Mouse (Mus musculus): ENCODE measurements around the gene Eif2b4.

Gene Eif2b4

DNA sequence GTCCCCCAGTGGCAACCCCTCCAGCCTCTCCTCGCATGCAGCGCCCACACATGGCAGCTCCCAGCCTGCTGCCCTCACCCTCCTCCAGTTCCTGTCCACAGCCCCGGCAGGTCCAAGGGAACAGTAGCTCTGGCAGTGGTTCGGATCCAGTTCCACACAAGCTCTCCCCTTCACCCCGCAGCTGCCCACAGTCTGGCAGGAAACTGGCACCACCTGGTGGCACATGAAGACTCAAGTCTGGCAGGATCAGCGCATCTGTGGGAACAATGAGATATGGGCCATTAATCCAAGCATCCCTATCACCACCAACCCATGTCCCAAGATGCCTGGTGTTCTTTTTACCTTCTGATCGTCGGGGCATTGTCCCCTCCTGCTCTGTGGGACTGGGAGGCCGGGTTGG is 6.7 kb upstream of the Eif2b4 start:
- in situ Hi-C loops (cut with MboI, MseI): no loop called here

DNA sequence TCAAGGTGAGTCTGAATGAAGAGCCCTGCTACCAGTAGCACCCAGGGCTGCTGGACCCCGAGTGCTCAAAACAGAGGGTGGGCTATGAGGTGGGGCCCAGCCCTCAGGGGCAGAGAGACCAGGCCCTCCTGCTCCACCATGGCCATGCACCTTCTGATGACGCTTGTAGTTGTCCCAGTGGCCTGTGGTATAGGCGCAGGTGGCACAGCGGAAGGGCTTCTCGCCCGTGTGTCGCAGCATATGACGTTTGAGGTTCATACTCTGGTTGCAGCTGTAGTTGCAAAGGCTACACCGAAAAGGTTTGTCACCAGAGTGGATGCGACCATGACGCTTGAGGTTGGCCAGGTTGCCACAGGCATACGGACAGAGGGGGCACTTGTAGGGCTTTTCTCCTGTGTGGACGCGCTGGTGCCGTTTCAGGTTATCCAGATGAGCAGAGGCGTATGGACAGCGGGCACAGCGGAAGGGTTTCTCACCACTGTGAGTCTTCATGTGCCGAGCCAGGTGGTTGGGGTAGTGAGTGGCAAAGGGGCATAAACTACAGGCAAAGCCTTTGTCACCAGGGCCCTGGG is 6.2 kb upstream of the Eif2b4 start:
- in situ Hi-C loops (cut with MboI, MseI): no loop called here

DNA sequence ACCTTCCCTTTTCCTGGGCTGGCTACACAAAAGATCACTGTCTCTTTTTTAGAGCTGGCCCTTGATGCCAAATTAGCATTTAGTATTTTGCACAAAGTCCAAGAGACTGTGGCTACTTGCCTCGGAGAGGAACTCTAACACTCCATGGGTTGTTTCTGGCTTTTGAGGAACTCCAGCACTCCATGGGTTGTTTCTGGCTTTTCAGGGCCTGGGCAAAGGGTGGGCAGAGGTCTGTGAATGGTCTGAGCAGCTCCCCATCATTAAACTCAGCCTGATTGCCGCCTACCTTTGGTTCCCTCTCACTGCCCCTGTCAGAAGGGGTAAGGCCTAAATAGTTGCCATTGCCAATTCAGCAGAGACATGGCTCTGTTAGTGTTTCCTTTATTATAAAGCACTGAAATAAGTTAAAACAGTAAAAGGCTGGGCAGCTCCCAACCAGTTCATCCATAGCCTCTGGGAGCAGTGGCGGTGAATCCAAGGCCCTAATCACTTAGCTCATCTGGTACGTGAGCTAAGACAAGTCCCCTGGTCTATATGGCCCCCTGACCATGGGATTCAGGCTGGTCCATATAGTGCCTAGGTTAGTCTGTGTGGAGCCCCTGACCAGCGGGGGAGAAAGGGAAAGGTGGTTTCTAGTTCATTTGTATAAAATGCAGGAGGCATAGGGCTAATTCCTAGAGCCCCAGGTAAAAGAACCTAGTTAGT is 5.5 kb upstream of the Eif2b4 start:
- in situ Hi-C loops (cut with MboI, MseI): no loop called here

DNA sequence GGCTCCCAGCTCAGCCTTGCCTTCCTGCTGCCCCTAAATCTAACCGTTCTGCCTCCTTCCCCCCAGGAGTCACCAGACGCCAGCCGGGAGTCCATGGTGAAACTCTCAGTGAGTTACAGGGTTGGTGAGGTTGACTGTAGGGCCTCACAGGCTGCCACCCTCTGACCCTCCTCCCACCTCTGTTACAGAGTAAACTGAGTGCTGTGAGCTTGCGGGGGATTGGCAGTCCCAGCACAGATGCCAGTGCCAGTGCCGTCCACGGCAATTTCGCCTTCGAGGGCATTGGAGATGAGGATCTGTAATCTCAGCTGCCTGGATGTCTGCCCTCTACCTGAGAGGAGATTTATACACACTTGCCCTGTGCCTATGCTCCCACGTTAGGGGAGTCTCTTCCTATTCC is 4.9 kb upstream of the Eif2b4 start:
- in situ Hi-C loops (cut with MboI, MseI): no loop called here

DNA sequence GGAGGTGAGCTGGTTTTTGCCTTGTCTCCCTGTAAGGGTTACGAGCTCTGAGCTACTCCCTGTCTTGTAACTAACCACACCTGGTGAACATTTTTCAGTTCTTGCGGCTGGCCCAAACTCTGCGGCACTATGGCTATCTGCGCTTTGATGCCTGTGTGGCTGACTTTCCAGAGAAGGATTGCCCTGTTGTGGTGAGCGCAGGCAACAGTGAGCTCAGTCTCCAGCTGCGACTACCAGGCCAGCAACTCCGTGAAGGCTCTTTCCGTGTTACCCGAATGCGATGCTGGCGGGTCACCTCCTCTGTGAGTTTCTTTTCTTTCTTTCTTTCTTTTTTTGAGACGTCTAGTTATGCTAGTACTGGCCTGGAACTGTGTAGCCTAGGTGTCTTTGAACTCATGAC is 3.8 kb upstream of the Eif2b4 start:
- in situ Hi-C loops (cut with MboI, MseI): no loop called here

DNA sequence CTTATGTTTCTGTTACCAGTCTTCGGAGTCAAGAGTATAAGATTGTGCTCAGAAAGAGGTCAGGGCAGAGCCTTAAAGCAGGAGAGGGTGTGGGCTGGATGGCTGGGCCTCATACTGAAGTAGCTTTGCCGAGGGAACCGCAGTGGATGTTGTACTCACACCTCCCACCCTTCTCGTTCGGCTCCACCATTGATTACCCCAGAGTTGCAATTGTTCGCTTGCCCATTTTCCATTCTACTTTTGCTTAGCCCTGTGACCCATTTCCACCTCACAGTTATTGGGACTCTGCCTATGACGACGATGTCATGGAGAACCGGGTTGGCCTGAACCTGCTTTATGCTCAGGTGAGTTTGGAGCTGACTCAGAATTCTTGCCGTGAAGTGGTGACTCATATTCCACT is 3.0 kb upstream of the Eif2b4 start:
- in situ Hi-C loops (cut with MboI, MseI): no loop called here

DNA sequence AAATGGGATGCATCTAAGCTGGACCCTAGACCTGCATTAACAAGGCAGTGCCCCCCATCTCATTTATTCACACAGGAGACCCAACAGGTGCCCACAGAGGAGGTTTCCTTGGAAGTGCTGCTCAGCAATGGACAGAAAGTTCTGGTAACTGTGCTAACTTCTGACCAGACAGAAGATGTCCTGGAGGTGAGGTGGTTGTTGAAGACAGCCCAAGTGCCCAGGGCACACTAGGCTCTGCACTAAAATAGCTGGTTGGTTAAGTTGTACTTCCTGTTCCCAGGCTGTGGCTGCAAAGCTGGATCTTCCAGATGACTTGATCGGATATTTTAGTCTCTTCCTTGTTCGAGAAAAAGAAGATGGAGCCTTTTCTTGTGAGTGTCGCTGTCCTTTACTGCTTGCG is 2.4 kb upstream of the Eif2b4 start:
- in situ Hi-C loops (cut with MboI, MseI): no loop called here

DNA sequence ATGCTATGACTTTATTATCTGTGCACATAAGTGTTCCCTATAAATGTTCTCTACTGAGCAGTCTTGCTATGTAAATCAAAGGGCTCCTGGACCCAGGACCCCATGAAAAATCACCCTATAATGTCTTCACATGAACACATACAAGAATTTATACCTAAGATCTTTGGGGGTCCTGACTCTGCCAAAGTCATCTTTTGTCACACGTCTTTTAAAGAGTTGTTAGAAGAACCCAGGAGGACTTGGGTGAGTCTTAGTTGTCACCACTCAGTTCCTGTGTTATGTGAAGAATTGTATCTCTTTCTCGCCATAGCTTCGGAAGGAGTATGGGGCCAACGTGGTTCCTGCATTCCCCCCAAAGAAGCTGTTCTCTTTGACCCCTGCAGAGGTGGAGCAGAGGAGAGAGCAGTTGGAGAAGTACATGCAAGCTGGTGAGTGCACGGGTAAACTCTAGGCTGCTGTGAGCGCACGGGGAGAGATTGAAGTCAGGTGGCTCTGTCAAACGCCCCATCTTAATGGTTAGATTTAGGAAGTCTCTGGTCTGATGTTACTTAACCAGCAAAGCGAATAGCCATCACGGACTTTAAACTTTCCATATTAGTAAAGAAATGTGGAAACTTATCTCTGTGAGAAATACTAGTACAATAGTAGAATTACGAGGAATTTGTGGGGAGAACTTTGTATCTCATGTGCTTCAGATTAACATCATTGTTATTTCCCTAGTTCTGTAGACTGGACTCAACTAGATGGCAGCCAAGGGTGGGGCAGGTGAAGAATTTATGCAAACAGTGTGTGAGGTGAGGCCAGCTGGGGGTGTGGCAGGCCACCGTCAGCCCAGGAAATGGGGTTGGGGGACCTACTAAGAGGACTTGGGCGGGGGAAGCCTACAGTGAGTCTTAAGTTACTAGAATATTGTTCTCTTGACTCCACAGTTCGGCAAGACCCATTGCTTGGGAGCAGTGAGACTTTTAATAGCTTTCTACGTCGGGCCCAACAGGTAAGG is 1.6 kb upstream of the Eif2b4 start:
- in situ Hi-C loops (cut with MboI, MseI): no loop called here

DNA sequence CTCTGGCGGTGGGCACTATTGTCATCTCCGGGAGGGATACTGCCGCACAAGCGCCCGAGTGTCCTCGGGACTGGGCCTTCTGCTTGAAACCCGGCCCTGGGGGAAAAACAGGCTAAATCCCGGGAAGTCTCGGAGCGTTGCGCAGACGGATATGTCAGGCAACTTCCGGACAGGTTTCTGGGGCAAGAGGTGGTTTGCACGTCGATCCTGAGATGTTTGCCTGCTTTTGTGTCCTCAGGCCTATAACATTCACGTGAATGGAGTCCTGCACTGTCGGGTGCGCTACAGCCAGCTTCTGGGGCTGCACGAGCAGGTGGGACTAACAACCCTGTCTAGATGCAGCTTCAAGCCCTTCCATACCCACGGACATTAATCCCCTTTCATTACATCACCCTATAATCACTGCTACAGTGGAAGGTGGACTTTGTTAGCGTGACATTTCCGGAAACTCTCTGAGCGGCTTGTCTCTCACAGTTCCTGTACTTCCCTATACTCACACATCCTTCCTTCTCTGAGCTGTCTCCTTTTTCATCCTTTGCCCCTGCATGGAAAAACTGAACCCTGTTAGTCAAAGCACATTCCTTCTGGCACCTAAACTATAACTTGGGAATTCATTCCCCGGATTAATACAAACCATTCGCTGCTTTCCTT is 526 bp upstream of the Eif2b4 start:
- in situ Hi-C loops (cut with MboI, MseI): no loop called here

DNA sequence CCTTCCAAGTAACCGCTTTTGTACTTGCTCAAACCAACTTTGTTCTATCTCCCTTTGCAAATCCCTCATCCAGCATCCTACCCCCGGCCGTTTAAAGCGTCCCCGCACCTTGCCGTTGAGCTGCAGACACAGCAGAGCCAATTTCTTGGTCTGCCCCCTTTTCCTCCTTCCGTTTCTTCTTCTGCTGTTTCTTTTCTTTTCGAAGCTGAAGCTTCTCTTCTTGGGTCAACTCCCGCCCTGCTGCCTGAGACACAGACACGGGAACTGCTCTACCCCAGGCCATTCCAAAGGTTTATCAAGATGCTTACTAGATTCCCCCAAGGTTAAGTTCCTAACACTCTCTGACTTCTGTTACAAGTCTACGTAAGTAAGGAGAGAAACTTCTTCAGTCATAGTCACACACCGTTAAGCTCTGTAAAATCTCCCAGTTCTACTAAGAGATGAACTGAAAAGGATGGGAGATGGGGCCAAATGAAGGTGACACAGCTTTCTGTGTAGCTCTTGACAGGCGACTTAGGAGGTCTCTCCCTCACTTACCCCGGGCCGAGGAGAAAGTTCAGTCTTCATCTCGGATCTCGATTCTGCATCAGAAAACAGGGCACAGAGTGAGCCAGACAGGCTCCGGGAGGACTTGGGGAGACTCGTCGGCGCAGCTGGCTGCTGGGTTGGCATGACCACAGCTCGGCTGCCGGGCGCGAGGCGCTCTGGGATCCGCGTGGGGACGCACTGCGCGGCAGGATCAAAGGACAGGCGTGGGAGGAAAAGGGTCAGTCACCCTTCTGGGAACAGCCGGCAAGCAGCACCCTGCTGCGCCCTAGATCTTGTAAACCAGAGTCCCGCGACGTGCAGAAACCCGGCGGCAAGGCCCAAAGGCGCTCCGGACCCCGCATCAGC is 938 bp downstream of the Eif2b4 start:
- in situ Hi-C loops (cut with MboI, MseI): no loop called here

DNA sequence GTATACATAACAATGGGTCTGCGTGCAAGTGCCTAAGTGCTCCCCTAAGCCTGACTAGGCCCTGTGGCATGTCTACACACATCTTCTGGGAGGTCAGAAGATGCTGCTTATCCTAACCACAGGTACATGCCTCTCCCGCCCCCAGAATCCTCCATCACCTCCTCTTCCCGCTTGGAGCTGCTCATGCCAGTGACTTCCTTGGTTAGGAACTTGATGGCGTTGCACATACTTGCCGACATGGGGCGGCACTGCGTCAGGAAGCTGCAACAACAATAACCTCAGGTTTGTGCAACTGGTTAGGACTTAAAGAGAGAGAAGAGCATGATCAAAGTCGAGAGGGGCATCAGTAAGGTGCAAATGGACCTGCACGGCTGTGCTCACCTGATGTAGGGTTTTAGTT is 3.0 kb downstream of the Eif2b4 start:
- in situ Hi-C loops (cut with MboI, MseI): no loop called here

DNA sequence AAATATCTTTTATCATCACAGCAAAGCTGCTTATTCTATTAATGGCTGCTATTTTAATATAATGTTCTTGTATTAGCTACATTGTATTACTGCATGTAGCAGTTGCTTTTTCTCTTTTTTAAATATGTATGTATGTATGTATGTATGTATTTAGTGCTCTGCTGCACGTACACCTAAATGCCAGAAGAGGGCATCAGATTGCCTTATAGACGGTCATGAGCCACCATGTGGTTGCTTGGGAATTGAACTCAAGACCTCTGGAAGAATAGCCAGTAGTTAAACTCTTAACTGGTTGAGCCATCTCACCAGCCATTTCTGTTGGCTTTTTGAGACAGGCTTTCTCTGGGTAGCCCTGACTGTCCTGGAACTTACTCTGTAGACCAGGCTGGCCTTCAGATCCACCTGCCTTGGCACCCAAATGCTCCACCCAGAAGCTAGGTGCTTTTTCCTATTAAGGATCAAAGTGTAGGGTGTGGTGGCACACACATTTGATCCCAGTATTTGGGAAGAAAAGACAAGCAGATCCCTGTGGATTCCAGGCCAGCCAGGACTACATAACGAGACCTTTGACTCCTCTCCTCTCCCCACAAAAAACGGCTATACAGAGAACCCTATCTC is 4.9 kb downstream of the Eif2b4 start:
- in situ Hi-C loops (cut with MboI, MseI): no loop called here

DNA sequence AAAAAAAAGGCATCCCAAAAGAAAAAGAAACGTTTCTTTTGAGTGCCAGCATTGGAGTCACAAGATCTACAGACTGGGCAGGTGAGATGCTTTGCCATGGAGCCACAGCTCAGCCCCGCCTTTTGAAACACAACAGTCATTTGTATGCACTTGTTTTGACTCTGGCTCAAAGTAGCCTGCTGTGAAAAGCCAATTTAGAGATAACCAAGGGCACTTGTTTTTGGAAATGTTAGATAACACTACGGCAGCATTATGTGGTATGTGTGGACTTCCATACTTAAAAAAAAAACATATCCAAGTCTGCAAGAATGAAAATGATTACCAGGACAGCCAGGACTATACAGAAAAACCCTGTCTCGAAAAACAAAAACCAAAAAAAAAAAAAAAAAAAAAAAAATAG is 9.6 kb downstream of the Eif2b4 start:
- in situ Hi-C loops (cut with MboI, MseI): no loop called here

DNA sequence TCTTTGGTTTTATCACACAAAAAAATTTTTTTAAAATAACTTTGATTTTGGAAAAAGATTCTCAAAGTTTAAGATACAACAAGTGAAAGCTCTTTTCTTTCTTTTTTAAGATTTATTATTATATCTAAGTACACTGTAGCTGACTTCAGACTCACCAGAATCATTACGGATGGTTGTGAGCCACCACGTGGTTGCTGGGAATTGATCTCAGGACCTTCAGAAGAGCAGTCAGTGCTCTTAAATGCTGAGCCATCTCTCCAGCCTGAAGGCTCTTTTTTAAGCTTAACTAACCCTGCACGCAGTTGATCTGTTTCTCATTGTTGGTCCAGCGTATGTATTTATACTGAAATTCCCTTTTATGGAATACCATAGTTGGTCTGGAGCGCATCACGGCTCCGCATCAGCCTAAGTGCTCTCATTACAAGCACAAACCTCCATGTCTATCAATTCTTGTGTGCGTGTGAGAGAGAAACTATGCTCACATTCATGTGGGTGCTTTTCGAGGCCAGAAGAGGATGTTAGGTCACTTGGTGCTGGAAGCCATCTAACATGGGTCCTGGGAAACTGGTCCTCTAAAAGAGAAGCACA is 12.0 kb downstream of the Eif2b4 start:
- in situ Hi-C loops (cut with MboI, MseI): no loop called here

DNA sequence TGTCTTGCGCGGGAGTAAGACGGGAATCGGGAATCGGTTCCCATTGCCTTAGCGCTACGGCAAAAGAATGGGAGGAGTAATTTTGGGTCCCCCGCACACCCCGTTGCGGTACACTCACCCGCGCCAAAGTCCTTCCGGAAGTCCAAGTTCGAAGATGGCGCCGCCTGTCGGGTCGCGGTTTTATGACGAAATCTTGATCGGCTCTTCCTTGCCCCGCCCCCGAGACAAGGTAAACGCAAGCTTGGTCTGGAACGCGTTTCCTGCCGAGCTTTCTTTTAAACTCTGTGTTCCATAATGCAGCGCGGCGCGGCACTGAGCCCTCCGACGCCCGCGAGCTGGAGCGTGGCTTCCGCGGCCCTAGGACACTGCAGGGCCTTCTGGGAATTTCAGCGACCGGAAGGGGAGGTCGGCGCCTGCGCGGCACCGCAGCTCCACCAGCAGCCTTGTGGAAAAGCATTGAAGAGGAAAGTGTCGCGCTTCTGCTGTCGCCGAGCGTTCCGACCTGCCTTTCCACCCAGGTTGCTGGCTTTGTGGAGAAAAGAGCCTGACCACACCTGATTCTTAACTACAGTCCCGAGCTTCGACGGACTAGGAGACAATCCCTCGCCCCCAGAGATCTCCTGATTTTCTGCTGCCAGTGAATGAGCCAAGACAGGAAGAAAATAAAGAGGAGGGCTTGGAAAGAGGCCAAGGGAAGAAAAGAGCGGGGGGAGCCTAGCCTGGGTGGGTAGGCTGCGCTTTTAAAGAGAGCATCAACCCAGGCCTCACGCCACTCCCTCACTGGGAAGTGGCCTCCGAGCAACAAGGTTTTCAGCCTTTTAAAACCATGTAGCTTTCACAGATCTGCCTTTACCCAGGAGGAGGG is 13.2 kb downstream of the Eif2b4 start, which contains the start of the genes Gm29609 and Gtf3c2:
TSS of gene Gm29609 (minus strand) at position 146 of the 865 bp plus-strand sequence.
TSS of gene Gtf3c2 (minus strand) at position 379 of the 865 bp plus-strand sequence.
- in situ Hi-C loops (cut with MboI, MseI): no loop called here

DNA sequence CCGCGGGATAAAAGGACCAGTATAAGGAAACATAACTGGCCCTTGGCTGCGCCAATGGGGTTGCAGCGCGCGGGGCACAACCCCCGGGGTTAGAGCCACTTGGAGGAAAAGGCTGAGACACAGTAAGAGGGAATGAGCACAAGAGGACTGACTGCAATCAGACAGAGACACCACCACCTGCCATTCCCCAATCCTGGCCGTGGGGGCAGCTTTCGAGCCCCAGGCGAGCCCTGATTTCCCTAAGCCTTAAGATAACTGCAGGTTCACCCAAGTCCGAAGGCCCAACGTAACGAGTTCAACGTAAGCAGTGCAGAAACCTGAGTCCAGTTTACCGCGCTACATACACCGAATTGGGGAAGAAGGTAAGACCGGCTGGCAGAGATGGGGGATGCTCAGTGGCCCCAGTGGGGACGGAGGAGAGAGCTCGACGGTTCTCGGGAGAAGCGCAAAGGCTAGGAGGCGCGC is 13.9 kb downstream of the Eif2b4 start:
- in situ Hi-C loops (cut with MboI, MseI): no loop called here

DNA sequence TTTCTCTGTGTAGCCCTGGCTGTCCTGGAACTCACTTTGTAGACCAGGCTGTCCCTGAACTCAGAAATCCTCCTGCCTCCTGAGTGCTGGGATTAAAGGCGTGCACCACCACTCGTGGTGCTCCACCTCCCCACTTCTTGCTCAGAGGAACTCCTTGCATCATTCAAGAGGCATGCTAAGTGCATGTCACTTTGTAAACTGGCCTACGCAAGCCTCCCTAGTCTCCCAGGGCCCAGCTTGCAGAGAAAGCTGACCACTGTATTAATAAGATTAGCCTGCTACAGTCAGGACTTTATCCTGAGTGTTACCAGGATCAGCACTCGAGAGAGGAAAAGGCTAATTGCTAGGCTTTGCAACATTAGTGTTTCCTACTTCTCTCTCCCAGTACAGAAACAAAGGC is 24.6 kb downstream of the Eif2b4 start:
- in situ Hi-C loops (cut with MboI, MseI): no loop called here

DNA sequence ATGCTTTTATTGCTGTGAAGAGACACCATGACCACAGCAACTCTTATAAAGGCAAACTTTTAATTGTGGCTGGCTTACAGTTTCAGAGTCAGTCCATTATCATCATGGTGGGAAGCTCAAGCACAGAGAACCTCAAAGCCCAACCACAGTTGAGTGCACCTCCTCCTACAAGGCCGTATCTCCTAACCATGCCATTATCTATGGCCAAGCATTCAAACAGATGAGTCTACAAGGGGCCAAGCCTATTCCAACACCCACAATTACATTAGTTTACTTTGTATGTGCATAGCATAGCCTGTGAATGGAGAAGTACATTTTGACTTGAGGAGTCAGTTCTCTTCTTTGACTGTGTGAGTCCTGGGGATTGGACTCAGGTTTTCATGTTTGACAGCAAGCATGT is 28.4 kb downstream of the Eif2b4 start:
- in situ Hi-C loops (cut with MboI, MseI): no loop called here

DNA sequence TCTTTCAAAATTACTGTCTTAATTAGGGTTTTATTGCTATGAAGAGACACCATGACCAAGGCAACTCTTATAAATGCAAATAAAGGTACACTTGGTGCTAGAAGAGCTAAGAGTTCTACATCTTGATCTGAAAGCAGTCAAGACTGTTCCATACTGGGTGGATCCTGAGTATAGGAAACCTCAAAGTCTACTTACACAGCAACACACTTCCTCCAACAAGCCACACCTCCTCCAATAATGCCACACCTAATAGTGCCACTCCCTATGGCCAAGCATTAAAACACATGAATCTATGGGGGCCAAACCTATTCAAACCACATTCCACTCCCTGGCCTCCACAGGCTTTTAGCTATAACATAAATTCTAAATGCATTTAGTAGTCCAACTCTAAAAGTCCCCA is 30.8 kb downstream of the Eif2b4 start:
- in situ Hi-C loops (cut with MboI, MseI): no loop called here

All from T-helper 1 cell (primary cell).